Mouse (Mus musculus) cerebellum, adult 2 months (tissue): Measurements from ENCODE around the gene Clmn. TPM values are rescaled to one million over a fixed set of nuclear protein-coding genes. Genes with fewer than 3 reads are reported as not detected.

ENCODE experiments used
- DNase-seq, 2 experiments: peaks; one replicate each; pipeline ENCODE4 v3.0.0; 2021
- H3K27ac ChIP-seq: fragments of 200-500 bp; 2 replicates; pipeline ENCODE4 v1.5.1; 2012; ENCODE audit warnings: low read length, control low read depth, inconsistent platforms; ENCODE audit not compliant: insufficient read depth
- H3K27me3 ChIP-seq: fragments of 200-500 bp; 2 replicates; pipeline ENCODE4 v1.6.1; 2012; ENCODE audit warnings: inconsistent platforms, mild to moderate bottlenecking, low read length, moderate library complexity; ENCODE audit not compliant: control insufficient read depth, insufficient read depth
- H3K4me1 ChIP-seq: fragments of 200-500 bp; 2 replicates; pipeline ENCODE4 v1.6.1; 2011; ENCODE audit warnings: low read length; ENCODE audit not compliant: control insufficient read depth, insufficient read depth
- H3K4me3 ChIP-seq: fragments of 200-500 bp; replicated peaks from 2 replicates; pipeline ENCODE3; 2011; ENCODE audit warnings: mild to moderate bottlenecking, low read depth, low read length, control low read depth; ENCODE audit not compliant: insufficient read depth
- CTCF ChIP-seq: fragments of 200-500 bp; IDR thresholded peaks from 2 replicates; pipeline ENCODE4 v1.5.1; 2011; ENCODE audit warnings: low read depth, mild to moderate bottlenecking, control low read depth, low read length, moderate library complexity, borderline replicate concordance; ENCODE audit not compliant: insufficient read depth
- POLR2A ChIP-seq: fragments of 200-500 bp; IDR thresholded peaks from 2 replicates; pipeline ENCODE4 v1.6.1; 2011; ENCODE audit warnings: low read length, control low read depth, borderline replicate concordance; ENCODE audit not compliant: insufficient read depth
- WGBS: fragments of 180-500 bp; shearing (Covaris S2); methylation state at CpG from one replicate; pipeline ENCODE4 v1.1.7; 2018; 5-methylcytosine and 5-hydroxymethylcytosine counted together
- polyA plus RNA-seq: library from polyadenylated mRNA; depleted of rRNA; stranded (reverse); fragments of >200 nt; gene quantifications from 2 replicates; pipeline ENCODE4 v1.2.3, GENCODE M21; 2012

Gene Clmn
- polyA plus RNA-seq, 1 experiment: 30.6 TPM

- Histone ChIP-seq H3K4me1 (peaks cover 3% of the 10 kb centered on the region; the same call in 1 of the 2 replicates), H3K27ac (no peak overlapping the region)
- no peak for TF ChIP-seq CTCF
- no peak for TF ChIP-seq POLR2A
Measured at GRCm38 (mm10) chr12:104856540-104856939, 8.3 kb downstream of the Clmn start.

GRCm38 (mm10) chr12:104855548-104855947 lies 9.3 kb downstream of the Clmn start:
- Histone ChIP-seq H3K4me1 (peaks cover 3% of the 10 kb centered on the region; the same call in 1 of the 2 replicates), H3K27me3 (no peaks in the 10 kb centered on the region), H3K4me3 (no peak overlapping the region), H3K27ac (no peak overlapping the region)
- WGBS: 89% methylated on average over 7 of the region's 7 CpGs
- no peak for DNase-seq
- TF ChIP-seq CTCF (no peak), POLR2A (no peak)

More at GRCm38 (mm10) chr12:104856540-104856939, 8.3 kb downstream of the Clmn start:
- 89% methylated on average over 3 of the region's 3 CpGs for WGBS
- Histone ChIP-seq H3K27me3 (no peaks in the 10 kb centered on the region), H3K4me3 (no peak overlapping the region)
- DNase-seq: no peak

- TF ChIP-seq POLR2A (no peak), CTCF (no peak)
- Histone ChIP-seq H3K27me3 (no peaks in the 10 kb centered on the region), H3K4me3 (no peak overlapping the region), H3K27ac (no peak overlapping the region), H3K4me1 (peaks cover 3% of the 10 kb centered on the region; the same call in 1 of the 2 replicates)
- 91% methylated on average over 2 of the region's 2 CpGs for WGBS
- DNase-seq: no peak
Measured at GRCm38 (mm10) chr12:104854826-104855225, 10.1 kb downstream of the Clmn start.

GRCm38 (mm10) chr12:104853374-104853773 lies 11.5 kb downstream of the Clmn start:
- Histone ChIP-seq H3K27ac (no peak overlapping the region), H3K4me1 (peaks cover 4% of the 10 kb centered on the region; the same call in 1 of the 2 replicates), H3K27me3 (no peaks in the 10 kb centered on the region), H3K4me3 (no peak overlapping the region)
- no peak for TF ChIP-seq CTCF
- TF ChIP-seq POLR2A: no peak
- 89% methylated on average over 7 of the region's 7 CpGs for WGBS
- no peak for DNase-seq

GRCm38 (mm10) chr12:104851711-104852508 lies 13.0 kb downstream of the Clmn start:
- TF ChIP-seq POLR2A (no peak), CTCF (no peak)
- peak in 1 of 2 experiments; percentile 26 for DNase-seq
- peaks cover 5% of the 10 kb centered on the region; the same call in 1 of the 2 replicates for H3K4me1 ChIP-seq
- no peaks in the 10 kb centered on the region for H3K27me3 ChIP-seq
- H3K27ac ChIP-seq: no peak overlapping the region
- H3K4me3 ChIP-seq: no peak overlapping the region
- WGBS: 44% methylated on average over 16 of the region's 16 CpGs

- H3K4me1 ChIP-seq: peaks cover 5% of the 10 kb centered on the region; the same call in 1 of the 2 replicates
- peak overlapping the region; percentile 47; the same call in 1 of the 2 replicates for H3K27ac ChIP-seq
- H3K4me3 ChIP-seq: no peak overlapping the region
- H3K27me3 ChIP-seq: no peaks in the 10 kb centered on the region
- DNase-seq: peak in 1 of 2 experiments; percentile 27
- no peak for TF ChIP-seq POLR2A
- TF ChIP-seq CTCF: no peak
- 94% methylated on average over 7 of the region's 7 CpGs for whole genome bisulfite sequencing
Measured at GRCm38 (mm10) chr12:104850119-104850518, 14.8 kb downstream of the Clmn start.

GRCm38 (mm10) chr12:104848667-104849066 lies 16.2 kb downstream of the Clmn start:
- TF ChIP-seq CTCF (no peak), POLR2A (no peak)
- 36% methylated on average over 9 of the region's 9 CpGs for WGBS
- Histone ChIP-seq H3K27ac (no peak overlapping the region), H3K4me1 (peaks cover 5% of the 10 kb centered on the region; the same call in 1 of the 2 replicates), H3K4me3 (no peak overlapping the region), H3K27me3 (no peaks in the 10 kb centered on the region)
- no peak for DNase-seq

GRCm38 (mm10) chr12:104847227-104847626 lies 17.6 kb downstream of the Clmn start:
- no peak overlapping the region for H3K4me3 ChIP-seq
- no peak for DNase-seq
- no peaks in the 10 kb centered on the region for H3K27me3 ChIP-seq
- WGBS: 80% methylated on average over 4 of the region's 4 CpGs
- TF ChIP-seq POLR2A (no peak), CTCF (no peak)
- peaks cover 5% of the 10 kb centered on the region; the same call in 1 of the 2 replicates for H3K4me1 ChIP-seq
- H3K27ac ChIP-seq: no peak overlapping the region
